ENCODE assay signal across 8 mouse cellular contexts in the genomic region with DNA sequence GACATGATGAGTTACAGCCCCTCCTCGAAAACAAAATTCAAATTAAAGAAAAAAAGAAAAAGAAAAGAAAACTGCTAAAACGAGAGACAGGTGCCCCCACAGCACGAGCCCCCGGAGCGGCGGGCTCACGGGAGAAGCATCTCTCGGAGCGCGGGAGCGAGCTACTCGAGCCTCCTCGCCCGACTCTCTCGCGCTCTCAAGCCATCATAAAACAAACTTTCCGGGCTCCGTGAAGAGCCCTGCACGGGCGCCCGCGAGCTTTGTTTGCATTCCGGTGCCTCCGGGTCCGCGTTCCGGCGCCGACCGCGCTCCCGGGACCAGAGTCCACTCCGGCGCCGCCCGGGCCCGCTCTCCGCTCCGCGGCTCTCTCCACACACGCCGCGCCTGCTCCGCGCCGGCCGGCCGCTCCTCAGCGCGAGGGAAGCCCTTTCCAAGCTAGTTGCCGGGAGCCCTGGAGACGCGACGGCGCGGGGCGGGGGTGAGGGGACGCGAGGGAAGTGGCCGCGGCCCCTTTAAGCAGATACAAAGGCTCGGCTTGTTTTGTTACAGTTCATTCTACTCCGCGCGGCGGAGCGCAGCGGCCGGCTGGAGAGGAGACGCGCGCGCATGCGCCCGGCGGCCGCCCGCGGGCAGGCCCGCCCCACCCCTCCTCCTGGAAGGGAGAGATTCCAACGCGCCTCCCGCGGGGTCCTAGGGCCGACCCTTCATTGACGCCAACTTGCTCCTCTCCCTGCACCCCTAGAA. TPM values are rescaled to one million over a fixed set of nuclear protein-coding genes. Genes with fewer than 3 reads are reported as not detected.
DNase-seq lines count a peak whose midpoint lies in the region; ATAC-seq lines count a peak whose summit lies in the region.

A gene (minus strand): TSS at position 600 of the 744 bp plus-strand sequence.

- ATAC-seq in inflammation-experienced regulatory T-cells, adult 6 months: peak; percentile 79
- ATAC-seq in megakaryocyte, adult 5-6 weeks (ENCODE audit: poor library complexity, severe bottlenecking): peak; percentile 47; the same call in 1 of the 2 replicates

- DNase-seq in adrenal gland, adult 18-20 months (ENCODE audit: low spot score in 2 of 2): peak; percentile 90 to 91
- DNase-seq in embryo, embryonic 10 days (ENCODE audit: low spot score): peak; percentile 95
- peak; percentile 93 for DNase-seq in gastrocnemius, postnatal 25 days
- DNase-seq in left cerebral cortex, adult 8-10 months (ENCODE audit: low spot score in 2 of 2): peak; percentile 79 to 95
- peak; percentile 89 for DNase-seq in right cerebral cortex, postnatal 14 days
- DNase-seq in urinary bladder, postnatal 14 days (ENCODE audit: low spot score): peak; percentile 94

RNA-seq across cellular contexts. Expression of the gene that starts here (rescaled TPM):
- total RNA-seq in adrenal gland, adult 18-20 months (2021): 10 to 100 TPM; 12.5 to 27.9 TPM
- total RNA-seq in gastrocnemius, postnatal 25 days (2021): 1 to 10 TPM; 3.5 to 3.9 TPM
- 1 to 10 TPM in 1 of 3 experiments, under 1 TPM in 1, not detected in 1; 0.08 to 4.6 TPM for polyA plus RNA-seq in inflammation-experienced regulatory T-cells, adult 6 months (2017; shearing (Covaris generic))
- 10 to 100 TPM; 69.1 to 81.7 (median 71.1) TPM for total RNA-seq in left cerebral cortex, adult 8-10 months (2022)
- 0.09 TPM in 1 of 2 replicates, not detected in the other for total RNA-seq in megakaryocyte, adult 5-6 weeks (2015)
- total RNA-seq in megakaryocyte, adult 5-6 weeks (2017): not detected in 2 replicates

Comparison
In these comparisons a context has a peak if more than half of its experiments do, and no peak if none do; other contexts are left out.
1. Peak in every context shown above with its lines: DNase-seq and ATAC-seq.
2. RNA of the gene that starts here (total RNA-seq): 69.1 to 81.7 TPM in left cerebral cortex, adult 8-10 months, 12.5 to 27.9 TPM in adrenal gland, adult 18-20 months and 3.5 to 3.9 TPM in gastrocnemius, postnatal 25 days; 0.09 TPM in megakaryocyte, adult 5-6 weeks; every median in the first group is over 4 times any median in the second.
3. Peak in ATAC-seq in megakaryocyte, adult 5-6 weeks; RNA of the gene not detected or under 1 TPM.